13 mouse cellular contexts compared by ENCODE assay signal in genomic region chr4:85837058-85837457, GRCm38 (mm10).
A peak's percentile ranks its signal among the peaks of the same experiment; 100 is the strongest.
DNase-seq lines count a peak whose midpoint lies in the region; ATAC-seq lines count a peak whose summit lies in the region.
"Had no signal": no experiment of that assay in that cellular context is flagged by ENCODE, and none has a peak within 500 bp of the region (broad histone marks: within the 10 kb centered on the region; RNA-seq: fewer than 3 reads in every experiment).

No protein-coding gene starts in this region.

- H3K4me2 ChIP-seq in limb, embryonic 12.5 days: no peak overlapping the region
- no peak overlapping the region for H3K4me2 ChIP-seq in midbrain, embryonic 16.5 days (ENCODE audit: low read length)
- H3K4me2 ChIP-seq: heart, embryonic 13.5 days; lung, embryonic 14.5 days had no signal

- no peaks in the 10 kb centered on the region for H3K9me3 ChIP-seq in limb, embryonic 12.5 days
- H3K9me3 ChIP-seq in limb, embryonic 10.5 days (replicated peaks): no peaks in the 10 kb centered on the region
- H3K9me3 ChIP-seq in midbrain, embryonic 16.5 days (replicated peaks; ENCODE audit: control insufficient read depth, low read length, poor library complexity, severe bottlenecking): no peaks in the 10 kb centered on the region
- H3K9me3 ChIP-seq: heart, embryonic 13.5 days had no signal

- no peaks in the 10 kb centered on the region for H3K27me3 ChIP-seq in limb, embryonic 12.5 days
- no peaks in the 10 kb centered on the region for H3K27me3 ChIP-seq in limb, embryonic 10.5 days (ENCODE audit: low read depth, poor library complexity, severe bottlenecking)
- H3K27me3 ChIP-seq in midbrain, embryonic 16.5 days (ENCODE audit: control insufficient read depth, insufficient read depth, low read depth, low read length): no peaks in the 10 kb centered on the region
- H3K27me3 ChIP-seq: heart, embryonic 13.5 days had no signal

- intact Hi-C loops in gastrocnemius, postnatal 14 days (cut with DNase I; ENCODE audit: low total_unique reads): loop anchor here (5.0 kb wide), 1 partner anchor 185 kb away; no protein-coding TSS in a partner anchor

- no peak for DNase-seq in limb, embryonic 10.5 days (ENCODE audit: low spot score)
- peak; percentile 37 for DNase-seq in cerebellum, adult 8-10 months
- peak; percentile 23 for DNase-seq in fibroblast of lung, adult 2 months (ENCODE audit: low read depth)
- no peak for DNase-seq in gastrocnemius, postnatal 14 days
- DNase-seq in adrenal gland, adult 2 months: no peak
- DNase-seq: thymus, adult 2 months had no signal

- peak overlapping the region; percentile 79; the same call in 1 of the 2 replicates for H3K27ac ChIP-seq in limb, embryonic 12.5 days
- H3K27ac ChIP-seq in limb, embryonic 10.5 days: no peak overlapping the region
- H3K27ac ChIP-seq in midbrain, embryonic 16.5 days (ENCODE audit: low read length): no peak overlapping the region

- no peak for ATAC-seq in limb, embryonic 12.5 days (ENCODE audit: insufficient number of reproducible peaks, insufficient read depth, low FRiP score, low TSS enrichment, low read depth)
- ATAC-seq in midbrain, embryonic 16.5 days: peak; percentile 82
- ATAC-seq: CD4-positive, CD25-positive, alpha-beta regulatory T cell, adult 4 months; intestine, embryonic 16.5 days; Patski had no signal

- H3K36me3 ChIP-seq in limb, embryonic 12.5 days: no peaks in the 10 kb centered on the region
- no peaks in the 10 kb centered on the region for H3K36me3 ChIP-seq in limb, embryonic 10.5 days
- no peaks in the 10 kb centered on the region for H3K36me3 ChIP-seq in midbrain, embryonic 16.5 days (ENCODE audit: control insufficient read depth, insufficient read depth, low read length)
- H3K36me3 ChIP-seq: heart, embryonic 13.5 days had no signal

- no peak overlapping the region for H3K9ac ChIP-seq in limb, embryonic 12.5 days (replicated peaks)
- no peak overlapping the region for H3K9ac ChIP-seq in midbrain, embryonic 16.5 days (ENCODE audit: low read depth, low read length)
- H3K9ac ChIP-seq: heart, embryonic 13.5 days; lung, embryonic 14.5 days had no signal

- peaks cover 27% of the 10 kb centered on the region for H3K4me1 ChIP-seq in limb, embryonic 12.5 days (replicated peaks)
- H3K4me1 ChIP-seq in limb, embryonic 10.5 days: peaks cover 26% of the 10 kb centered on the region
- H3K4me1 ChIP-seq in midbrain, embryonic 16.5 days (ENCODE audit: control insufficient read depth, insufficient read depth, low read length): peaks cover 4% of the 10 kb centered on the region; the same call in 1 of the 2 replicates

- H3K4me3 ChIP-seq in limb, embryonic 12.5 days (replicated peaks): no peak overlapping the region
- no peak overlapping the region for H3K4me3 ChIP-seq in limb, embryonic 10.5 days
- H3K4me3 ChIP-seq in midbrain, embryonic 16.5 days (ENCODE audit: low read depth, low read length): no peak overlapping the region
- H3K4me3 ChIP-seq: heart, embryonic 13.5 days had no signal

Comparison
In these comparisons a context has a peak if more than half of its experiments do, and no peak if none do; other contexts are left out.
1. DNase-seq: peak in cerebellum, adult 8-10 months (single experiment) and fibroblast of lung, adult 2 months (single experiment); none in limb, embryonic 10.5 days (single experiment), gastrocnemius, postnatal 14 days (single experiment) and adrenal gland, adult 2 months (single experiment).